Mouse (Mus musculus) intestine, embryonic 16.5 days (tissue): ENCODE results near the gene Hfe2. TPM values are rescaled to one million over a fixed set of nuclear protein-coding genes. Genes with fewer than 3 reads are reported as not detected.
"Not testable (repeated sequence)": the region's sequence is repeated elsewhere in the genome, so short reads cannot be mapped to it uniquely, and the experiment has no call there.

Source experiments
- ATAC-seq: fragments of 200-750 bp; cut with Nextera tagmentation; 2 replicates; pipeline ENCODE4 v1.8.0; 2017; ENCODE audit warnings: moderate TSS enrichment, moderate library complexity
- H3K27ac ChIP-seq: fragments of 300-500 bp; sonication (generic); 2 replicates; pipeline ENCODE4 v1.5.1; 2014; ENCODE audit warnings: mild to moderate bottlenecking, low read length
- H3K27me3 ChIP-seq: fragments of 300-500 bp; sonication (generic); replicated peaks from 2 replicates; pipeline ENCODE4 v1.6.1; 2014; ENCODE audit warnings: low read length, control low read depth, mixed read lengths; ENCODE audit not compliant: control insufficient read depth, insufficient read depth
- H3K36me3 ChIP-seq: fragments of 300-500 bp; sonication (generic); 2 replicates; pipeline ENCODE4 v1.6.1; 2014; ENCODE audit warnings: low read length, control low read depth; ENCODE audit not compliant: control insufficient read depth, insufficient read depth
- H3K4me1 ChIP-seq: fragments of 300-500 bp; sonication (generic); 2 replicates; pipeline ENCODE4 v1.6.1; 2014; ENCODE audit warnings: low read length, control low read depth, mixed read lengths; ENCODE audit not compliant: control insufficient read depth, insufficient read depth
- H3K4me2 ChIP-seq: fragments of 300-500 bp; sonication (generic); 2 replicates; pipeline ENCODE4 v1.6.1; 2014; ENCODE audit warnings: low read depth, low read length, control low read depth
- H3K4me3 ChIP-seq: fragments of 300-500 bp; sonication (generic); 2 replicates; pipeline ENCODE4 v1.5.1; 2014; ENCODE audit warnings: mild to moderate bottlenecking, low read length
- H3K9ac ChIP-seq: fragments of 300-500 bp; sonication (generic); 2 replicates; pipeline ENCODE4 v1.6.1; 2014; ENCODE audit warnings: low read depth, low read length
- H3K9me3 ChIP-seq: fragments of 300-500 bp; sonication (generic); 2 replicates; pipeline ENCODE4 v1.6.1; 2016; ENCODE audit warnings: low read length, control low read depth; ENCODE audit not compliant: control insufficient read depth
- WGBS: fragments of 180-500 bp; shearing (Covaris S2); extraction: QIAGEN DNeasy Blood & Tissue Kit; methylation state at CpG from one replicate; pipeline ENCODE4 v1.1.7; 2014; 5-methylcytosine and 5-hydroxymethylcytosine counted together
- polyA plus RNA-seq: library from polyadenylated mRNA; unstranded; fragments of >200 nt; fragmentation: Nextera tagmentation; extraction: Ambion mirVana; gene quantifications from 2 replicates; pipeline ENCODE4 v1.2.1, GENCODE M21; 2015

Hfe2 gene
- polyA plus RNA-seq, 1 experiment from 2014 or later: 0.37 TPM

- H3K9me3 ChIP-seq: no peaks in the 10 kb centered on the region
- no peaks in the 10 kb centered on the region for H3K27me3 ChIP-seq
- no peaks in the 10 kb centered on the region for H3K36me3 ChIP-seq
- peak overlapping the region; percentile 94 for H3K27ac ChIP-seq
- peak; percentile 72 for ATAC-seq
- H3K9ac ChIP-seq: peak overlapping the region; percentile 77
- H3K4me3 ChIP-seq: peak overlapping the region; percentile 76
- H3K4me2 ChIP-seq: peak overlapping the region; percentile 67
- H3K4me1 ChIP-seq: 0 out of 2 replicates have a peak, but pooled peaks cover 3% of the 10 kb centered on the region
- under 1% methylated on average over 19 of the region's 19 CpGs for WGBS
Observed at GRCm38 (mm10) chr3:96500691-96501265, 24.2 kb upstream of the Hfe2 start.

- under 1% methylated on average over 32 of the region's 32 CpGs for WGBS
- Histone ChIP-seq H3K27ac (peak overlapping the region; percentile 88), H3K27me3 (no peaks in the 10 kb centered on the region), H3K9ac (peak overlapping the region; percentile 64), H3K4me2 (peak overlapping the region; percentile 83), H3K36me3 (no peaks in the 10 kb centered on the region), H3K9me3 (no peaks in the 10 kb centered on the region), H3K4me3 (peak overlapping the region; percentile 76), H3K4me1 (0 out of 2 replicates have a peak, but pooled peaks cover 3% of the 10 kb centered on the region)
- ATAC-seq: peak; percentile 69
Observed at GRCm38 (mm10) chr3:96501391-96502115, 23.4 kb upstream of the Hfe2 start.

DNA sequence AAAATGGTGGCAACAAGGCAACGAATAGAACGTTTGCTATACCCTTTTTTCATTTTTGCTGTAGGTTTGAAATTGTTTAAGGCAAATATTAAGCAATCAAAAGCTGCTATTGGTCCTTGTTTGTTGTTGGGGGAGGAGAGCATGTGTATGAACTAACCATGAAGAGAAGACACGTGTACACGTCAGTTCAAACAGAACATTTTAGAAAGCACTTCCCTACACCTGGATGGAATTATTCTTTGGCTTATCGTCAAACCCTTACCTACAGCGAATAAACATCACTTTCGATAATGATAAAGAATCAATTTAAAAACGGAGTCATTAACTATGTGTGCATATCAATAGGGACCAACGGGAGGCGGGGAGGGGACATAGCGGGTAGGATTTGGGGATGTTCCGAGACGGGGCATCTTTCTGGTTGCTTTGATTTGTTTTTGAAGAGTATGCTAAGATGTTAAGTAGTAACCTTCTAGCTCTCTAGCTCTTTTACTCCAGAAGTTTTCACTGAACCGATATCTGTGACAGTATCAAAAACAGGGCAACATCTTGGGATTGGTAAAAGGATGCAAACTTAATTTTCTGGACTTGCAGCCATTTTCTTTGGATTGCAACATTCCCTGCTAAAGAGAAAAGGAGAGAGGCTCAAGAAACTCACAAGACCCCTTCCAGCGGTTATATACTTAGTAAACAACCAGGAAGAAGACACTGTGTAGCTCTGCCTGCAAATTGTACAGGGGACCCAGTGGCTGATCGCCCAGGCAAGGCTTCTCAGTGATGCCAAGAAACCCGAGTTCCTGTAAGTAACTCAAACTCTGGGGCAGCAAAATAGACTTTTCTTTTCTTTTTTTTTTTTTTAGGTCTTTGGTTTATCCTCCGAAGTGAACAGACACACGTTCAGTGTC, 22.5 kb upstream of the Hfe2 start:
- Histone ChIP-seq H3K4me3 (peak overlapping the region; percentile 63), H3K9ac (peak overlapping the region; percentile 64), H3K27me3 (no peaks in the 10 kb centered on the region), H3K4me2 (peak overlapping the region; percentile 83), H3K27ac (peak overlapping the region; percentile 88), H3K4me1 (0 out of 2 replicates have a peak, but pooled peaks cover 3% of the 10 kb centered on the region), H3K9me3 (no peaks in the 10 kb centered on the region), H3K36me3 (no peaks in the 10 kb centered on the region)
- ATAC-seq: no peak
- WGBS: under 1% methylated on average over 19 of the region's 19 CpGs

DNA sequence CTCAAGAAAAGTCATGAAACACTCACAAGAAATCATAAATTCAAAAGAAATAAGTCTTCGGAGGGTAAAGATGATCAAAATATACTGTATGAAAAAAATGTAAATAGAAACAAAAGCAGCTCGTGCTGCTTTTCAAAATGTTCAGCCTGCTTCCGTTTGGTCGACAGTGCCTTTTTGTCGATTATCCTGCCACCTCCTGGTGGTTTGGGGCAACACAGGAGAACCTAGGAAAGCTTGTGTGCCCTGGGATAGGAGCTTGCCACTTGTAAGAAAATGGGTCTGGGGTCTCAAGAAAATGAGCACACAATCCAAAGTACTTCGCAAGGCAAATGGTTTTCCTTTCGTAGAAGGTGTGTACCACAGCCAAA, 21.9 kb upstream of the Hfe2 start:
- H3K27me3 ChIP-seq: no peaks in the 10 kb centered on the region
- under 1% methylated on average over 7 of the region's 7 CpGs for WGBS

DNA sequence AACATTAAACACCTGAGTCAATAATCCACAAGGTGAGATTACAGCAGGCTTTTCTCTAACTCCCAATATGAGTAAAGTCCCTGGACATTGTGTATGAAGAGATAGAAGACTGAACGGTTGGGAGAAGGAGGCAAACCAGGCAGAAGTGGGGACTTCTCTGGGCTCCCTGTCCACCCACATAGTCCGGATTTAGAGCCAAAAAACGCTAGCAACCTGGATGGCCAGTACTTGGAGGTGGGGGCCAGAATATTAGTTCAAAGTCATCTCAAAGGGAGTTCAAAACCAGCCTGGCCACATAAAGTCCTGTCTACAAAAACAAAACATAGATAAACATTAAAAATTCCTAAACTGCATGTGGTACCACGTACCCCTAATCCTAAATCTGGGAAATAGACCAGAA, 21.0 kb upstream of the Hfe2 start:
- Histone ChIP-seq H3K4me3 (no peak overlapping the region), H3K9me3 (no peaks in the 10 kb centered on the region), H3K9ac (no peak overlapping the region), H3K4me2 (no peak overlapping the region), H3K4me1 (0 out of 2 replicates have a peak, but pooled peaks cover under 1% of the 10 kb centered on the region), H3K27ac (no peak overlapping the region), H3K36me3 (no peaks in the 10 kb centered on the region), H3K27me3 (no peaks in the 10 kb centered on the region)
- 65% methylated on average over 4 of the region's 4 CpGs for WGBS
- no peak for ATAC-seq

More for the DNA sequence above, 21.9 kb upstream of the Hfe2 start:
- Histone ChIP-seq H3K27ac (no peak overlapping the region), H3K36me3 (no peaks in the 10 kb centered on the region), H3K4me3 (peak overlapping the region; percentile 63), H3K9me3 (no peaks in the 10 kb centered on the region), H3K4me2 (peak overlapping the region; percentile 83), H3K9ac (peak overlapping the region; percentile 64; the same call in 1 of the 2 replicates), H3K4me1 (0 out of 2 replicates have a peak, but pooled peaks cover 3% of the 10 kb centered on the region)
- no peak for ATAC-seq

DNA sequence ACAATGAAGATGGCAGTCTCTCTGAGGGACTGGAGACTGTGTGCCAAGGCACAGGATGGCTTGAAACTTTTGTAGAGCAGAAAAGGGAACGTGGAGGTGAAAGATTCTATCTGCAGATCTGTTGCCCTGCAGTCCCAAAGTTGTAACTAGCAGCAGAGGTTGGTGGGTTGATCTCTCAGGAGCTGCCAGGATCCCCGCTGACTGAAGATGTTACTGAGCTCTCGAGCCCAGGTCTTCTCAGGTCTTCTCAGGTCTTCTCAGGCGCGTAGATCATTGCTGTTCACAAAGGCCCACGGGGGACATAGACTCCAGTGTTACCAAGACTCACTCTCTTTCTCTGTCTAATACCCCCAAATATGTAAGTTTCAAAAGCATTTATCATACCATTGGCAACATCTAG, 20.0 kb upstream of the Hfe2 start:
- no peak for ATAC-seq
- H3K4me3 ChIP-seq: no peak overlapping the region
- H3K4me1 ChIP-seq: no peaks in the 10 kb centered on the region
- 93% methylated on average over 6 of the region's 6 CpGs for WGBS
- no peaks in the 10 kb centered on the region for H3K9me3 ChIP-seq
- no peak overlapping the region for H3K27ac ChIP-seq
- no peaks in the 10 kb centered on the region for H3K27me3 ChIP-seq
- no peak overlapping the region for H3K4me2 ChIP-seq
- H3K36me3 ChIP-seq: no peaks in the 10 kb centered on the region
- no peak overlapping the region for H3K9ac ChIP-seq

GRCm38 (mm10) chr3:96506396-96507047, 18.4 kb upstream of the Hfe2 start:
- H3K36me3 ChIP-seq: no peaks in the 10 kb centered on the region
- WGBS: 91% methylated on average over 9 of the region's 9 CpGs
- no peak overlapping the region for H3K27ac ChIP-seq
- no peak overlapping the region for H3K9ac ChIP-seq
- no peak overlapping the region for H3K4me3 ChIP-seq
- no peaks in the 10 kb centered on the region for H3K27me3 ChIP-seq
- H3K9me3 ChIP-seq: no peaks in the 10 kb centered on the region
- ATAC-seq: no peak
- no peaks in the 10 kb centered on the region for H3K4me1 ChIP-seq
- H3K4me2 ChIP-seq: no peak overlapping the region

- 91% methylated on average over 7 of the region's 9 CpGs for WGBS
Observed at GRCm38 (mm10) chr3:96507966-96508365, 17.0 kb upstream of the Hfe2 start.

GRCm38 (mm10) chr3:96520171-96520570, 4.8 kb upstream of the Hfe2 start:
- Histone ChIP-seq H3K9ac (no peak overlapping the region), H3K27ac (no peak overlapping the region), H3K36me3 (no peaks in the 10 kb centered on the region), H3K27me3 (0 out of 2 replicates have a peak, but pooled peaks cover 3% of the 10 kb centered on the region), H3K9me3 (no peaks in the 10 kb centered on the region), H3K4me3 (no peak overlapping the region), H3K4me1 (no peaks in the 10 kb centered on the region), H3K4me2 (no peak overlapping the region)
- ATAC-seq: peak; percentile 70
- 41% methylated on average over 5 of the region's 5 CpGs for WGBS

More at GRCm38 (mm10) chr3:96507966-96508365, 17.0 kb upstream of the Hfe2 start:
- H3K4me1 ChIP-seq, H3K27ac ChIP-seq, H3K9ac ChIP-seq, H3K27me3 ChIP-seq, H3K9me3 ChIP-seq, H3K4me3 ChIP-seq, H3K4me2 ChIP-seq, H3K36me3 ChIP-seq, ATAC-seq: not testable (repeated sequence)
